Mouse (Mus musculus) cerebellum, adult 18-20 months (tissue): Measurements from ENCODE around the gene 4933424G06Rik.
A peak's percentile ranks its signal among the peaks of the same experiment; 100 is the strongest.
"Not testable (repeated sequence)": the region's sequence is repeated elsewhere in the genome, so short reads cannot be mapped to it uniquely, and the experiment has no call there.

Experiments used
- DNase-seq, 2 experiments: peaks; one replicate each; pipeline ENCODE4 v3.0.0; 2021

Gene 4933424G06Rik

DNA sequence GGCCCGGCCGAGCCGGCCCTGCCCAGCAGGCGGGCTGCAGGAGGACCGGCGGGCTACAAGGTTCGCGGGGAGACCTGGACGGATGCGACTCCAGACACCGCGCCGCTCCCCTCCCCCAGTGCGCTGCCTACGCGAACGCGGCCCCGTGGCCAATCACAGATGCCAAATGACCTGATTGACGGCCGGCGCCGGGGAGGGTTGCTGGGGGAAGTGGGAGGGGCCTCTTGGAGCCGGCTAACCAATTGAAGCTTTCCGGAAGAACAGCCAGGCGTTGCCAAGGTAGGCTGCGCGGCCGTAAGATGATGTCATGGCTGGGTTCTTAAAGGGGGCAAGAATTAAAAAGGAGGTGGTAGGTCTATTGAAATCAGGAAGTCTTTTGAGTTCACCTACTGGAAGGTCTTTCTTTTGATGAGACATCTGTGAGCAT lies at the start of gene 4933424G06Rik:
Gene 4933424G06Rik (plus strand): TSS at position 296 of the 427 bp plus-strand sequence.
- DNase-seq, result peak; percentile 98 to 99

GRCm38 (mm10) chr1:36664457-36664856 lies 45.5 kb upstream of the 4933424G06Rik start:
- peak; percentile 60 to 67 for DNase-seq

DNA sequence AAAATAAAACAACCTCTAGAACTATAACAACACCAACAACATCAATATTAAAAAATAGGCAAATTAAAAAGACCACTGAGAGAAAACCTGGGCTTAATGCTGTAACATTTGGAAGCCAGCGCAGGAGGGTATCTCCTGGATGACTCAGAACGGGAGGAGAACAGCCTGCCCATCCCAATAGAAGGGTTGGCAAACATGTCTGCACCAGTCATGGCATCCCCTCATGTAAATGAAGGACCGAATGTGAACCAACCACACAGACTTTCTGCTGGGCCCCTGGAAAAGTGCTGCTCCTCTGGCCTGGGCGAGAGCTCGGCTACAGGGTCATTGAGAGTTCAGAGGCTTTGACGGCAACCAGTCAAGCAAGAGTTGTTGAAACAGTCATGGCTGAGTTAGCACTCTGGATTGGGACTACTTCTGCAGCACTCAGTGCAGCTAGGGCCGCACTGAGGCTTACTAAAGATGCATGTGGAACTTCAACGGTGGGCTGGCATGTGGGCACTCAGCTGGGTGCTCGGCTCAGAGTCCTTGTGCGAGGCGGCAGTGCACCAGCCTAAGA lies 44.7 kb upstream of the 4933424G06Rik start:
- DNase-seq, result no peak

DNA sequence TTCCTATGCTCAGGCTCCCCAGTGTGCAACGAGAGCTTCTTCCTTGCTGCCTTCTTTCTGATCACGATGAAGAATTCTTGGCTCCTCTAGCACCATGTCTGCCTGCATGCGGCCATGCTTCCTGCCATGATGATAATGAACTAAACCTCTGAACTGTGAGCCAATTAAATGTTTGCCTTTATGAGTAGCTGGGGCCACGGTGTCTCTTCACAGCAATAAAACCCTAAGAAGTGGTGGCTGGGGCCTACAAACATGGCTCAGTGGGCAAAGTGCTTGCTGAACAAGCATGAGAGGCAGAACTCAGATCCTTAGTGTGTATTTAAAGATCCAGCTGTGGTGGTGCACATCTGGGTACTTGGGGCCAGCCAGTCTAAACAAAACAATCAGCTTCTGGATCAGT lies 44.0 kb upstream of the 4933424G06Rik start:
- DNase-seq, result no peak

- DNase-seq, result not testable (repeated sequence)
Observed at GRCm38 (mm10) chr1:36668007-36668406, 41.9 kb upstream of the 4933424G06Rik start.

DNA sequence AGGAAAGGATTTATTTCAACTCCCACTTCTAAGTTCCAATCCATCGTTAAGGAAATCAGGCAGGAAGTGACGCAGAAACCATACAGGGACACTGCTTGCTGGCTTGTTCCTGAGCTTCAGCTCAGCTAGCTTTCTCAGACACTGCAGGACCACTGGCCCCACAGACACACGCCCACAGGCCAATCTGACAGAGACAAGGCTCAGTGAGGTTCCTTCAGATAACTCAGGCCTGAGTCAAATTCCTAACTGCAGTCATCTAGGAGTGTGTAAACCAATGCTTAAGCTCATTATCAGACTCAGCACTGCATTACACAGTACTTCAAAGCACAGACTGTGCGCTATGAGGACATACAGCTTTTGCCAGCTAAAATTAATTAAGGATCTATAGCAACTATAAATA lies 39.7 kb upstream of the 4933424G06Rik start:
- no peak for DNase-seq

GRCm38 (mm10) chr1:36671260-36671659 lies 38.7 kb upstream of the 4933424G06Rik start:
- DNase-seq, result no peak

GRCm38 (mm10) chr1:36672648-36673350 lies 37.1 kb upstream of the 4933424G06Rik start:
- DNase-seq, result no peak

GRCm38 (mm10) chr1:36674936-36675335 lies 35.0 kb upstream of the 4933424G06Rik start:
- DNase-seq, result no peak

DNA sequence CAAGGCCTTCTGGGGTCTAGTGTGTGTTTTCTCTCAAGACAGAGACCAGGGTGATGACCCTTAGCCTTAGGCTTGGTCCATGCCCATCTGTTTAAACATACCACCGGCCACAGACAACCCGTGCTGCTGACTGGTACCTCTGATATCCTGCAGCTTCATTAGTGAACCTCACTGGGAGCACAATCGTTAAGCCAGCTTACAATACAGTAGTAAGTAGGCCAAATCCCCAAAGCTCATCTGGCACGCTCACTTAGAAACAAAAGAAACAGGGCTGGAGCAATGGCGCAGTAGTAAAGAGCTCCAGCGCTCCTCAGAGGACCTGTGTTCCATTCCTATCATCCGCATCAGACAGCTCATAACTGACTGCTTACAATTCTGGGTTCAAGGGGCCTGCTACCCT lies 29.1 kb upstream of the 4933424G06Rik start:
- DNase-seq, result no peak

DNA sequence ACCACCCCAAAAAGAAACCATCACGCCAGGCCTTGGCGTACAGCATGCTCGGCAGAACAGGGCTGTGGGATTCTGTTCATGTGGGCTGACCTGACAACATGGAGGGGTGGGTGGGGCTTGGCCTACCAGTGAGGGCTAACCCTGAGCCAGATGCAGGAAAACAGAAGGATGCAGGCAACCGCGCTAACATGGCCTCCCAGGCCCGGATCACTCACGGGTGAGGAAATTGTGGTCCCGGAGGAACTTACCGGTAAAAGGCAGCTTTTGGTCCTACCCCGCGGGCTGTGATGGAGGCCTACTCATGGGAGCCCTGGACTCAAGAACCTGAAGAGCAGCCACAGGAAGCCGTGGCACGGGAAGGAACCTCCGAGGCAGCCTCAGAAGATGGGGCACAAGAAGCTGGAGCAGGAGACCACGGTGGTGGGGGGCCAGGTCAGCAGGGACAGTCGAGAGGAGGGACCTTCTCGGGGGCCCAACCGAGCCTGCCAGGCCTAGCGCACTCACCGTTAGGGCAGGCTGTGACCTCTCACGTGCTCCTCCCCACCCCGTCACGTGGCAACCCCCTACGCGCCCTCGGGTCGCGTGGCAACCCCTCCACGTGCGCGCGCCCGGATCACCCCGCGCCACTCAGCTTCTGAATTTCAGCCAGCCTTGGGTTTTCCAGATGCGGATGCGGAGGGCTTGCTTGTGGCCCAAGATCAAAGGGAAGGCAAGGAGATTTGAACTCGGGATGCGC lies 27.2 kb upstream of the 4933424G06Rik start, which contains the start of gene Fam178b:
Gene Fam178b (minus strand): TSS at position 564 of the 736 bp plus-strand sequence.
- no peak for DNase-seq

DNA sequence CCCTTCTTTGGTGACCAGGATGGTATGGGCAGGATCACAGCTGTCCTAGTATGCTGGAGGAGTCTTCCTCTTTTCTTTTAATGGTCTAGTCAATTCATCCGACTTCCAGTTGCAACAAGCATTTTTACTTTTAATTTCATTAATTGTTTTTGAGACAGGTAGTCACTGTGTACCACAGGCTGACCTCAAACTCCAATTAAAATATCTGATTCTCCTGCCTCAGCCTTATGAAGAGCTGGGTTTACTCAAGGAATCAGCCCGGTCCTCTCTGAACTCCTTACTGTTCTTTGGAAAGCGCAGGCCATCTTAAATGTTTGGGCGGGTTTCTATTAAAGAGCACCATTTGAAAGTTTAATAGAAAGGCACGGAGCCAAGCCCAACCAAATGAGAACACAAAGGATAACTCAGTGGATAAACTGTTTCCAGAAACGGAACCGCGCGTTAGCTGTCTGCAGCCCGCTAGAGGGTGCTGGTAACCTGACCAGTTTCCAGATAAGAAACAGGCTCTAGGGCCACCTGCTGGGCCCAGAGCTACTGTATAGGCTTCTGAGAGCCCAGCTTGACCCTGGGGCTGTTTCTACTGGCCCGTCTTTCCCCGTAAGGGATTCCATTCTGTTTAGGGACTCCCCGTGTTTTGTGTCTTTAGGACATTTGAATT lies 26.0 kb upstream of the 4933424G06Rik start:
- peak; percentile 84 for DNase-seq

- DNase-seq, result no peak
Observed at GRCm38 (mm10) chr1:36690671-36691235, 19.2 kb upstream of the 4933424G06Rik start.

DNA sequence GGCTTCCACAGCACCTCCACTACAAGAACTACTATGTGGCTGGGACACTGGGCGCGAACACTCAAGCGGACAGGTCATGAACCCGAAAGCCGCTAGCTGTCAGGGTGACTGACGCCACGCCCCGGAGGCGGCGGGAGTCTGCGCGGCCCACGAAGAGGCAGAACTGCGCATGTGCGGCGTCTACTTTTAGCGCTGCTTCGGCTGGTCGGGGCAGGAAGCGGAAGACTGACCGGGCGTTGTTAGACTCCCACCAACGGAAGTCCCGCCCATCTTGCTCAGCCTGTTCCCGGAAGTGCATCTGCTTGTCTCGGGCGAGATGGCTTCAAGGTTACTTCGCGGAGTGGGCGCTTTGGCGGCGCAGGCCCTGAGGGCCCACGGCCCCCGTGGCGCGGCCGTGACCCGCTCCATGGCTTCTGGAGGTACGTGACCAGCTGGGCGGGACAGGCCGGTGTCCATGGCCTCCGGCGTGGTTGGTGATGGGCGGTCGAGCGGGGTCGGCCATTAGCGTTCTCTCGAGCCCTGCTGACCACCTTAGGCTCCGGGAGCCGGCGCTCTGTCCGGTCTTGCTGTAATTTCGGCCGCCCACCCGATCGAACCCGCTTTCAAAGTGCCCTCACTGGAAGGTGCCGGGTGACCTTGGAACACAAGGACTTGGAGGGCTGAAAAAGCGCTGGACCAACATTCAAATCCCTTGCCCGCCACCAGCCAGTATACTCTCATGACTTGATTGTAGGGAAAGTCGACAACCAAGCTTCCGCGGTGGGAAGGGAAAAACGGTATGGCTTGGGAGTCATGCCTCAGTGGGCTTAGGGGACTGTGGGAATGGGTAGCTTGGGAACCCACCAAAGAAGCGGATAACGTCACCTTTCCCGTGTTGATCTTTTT lies 18.4 kb upstream of the 4933424G06Rik start, which contains the start of gene Cox5b:
Gene Cox5b (plus strand): TSS at position 179 of the 885 bp plus-strand sequence.
- DNase-seq, result peak; percentile 97 to 98

DNA sequence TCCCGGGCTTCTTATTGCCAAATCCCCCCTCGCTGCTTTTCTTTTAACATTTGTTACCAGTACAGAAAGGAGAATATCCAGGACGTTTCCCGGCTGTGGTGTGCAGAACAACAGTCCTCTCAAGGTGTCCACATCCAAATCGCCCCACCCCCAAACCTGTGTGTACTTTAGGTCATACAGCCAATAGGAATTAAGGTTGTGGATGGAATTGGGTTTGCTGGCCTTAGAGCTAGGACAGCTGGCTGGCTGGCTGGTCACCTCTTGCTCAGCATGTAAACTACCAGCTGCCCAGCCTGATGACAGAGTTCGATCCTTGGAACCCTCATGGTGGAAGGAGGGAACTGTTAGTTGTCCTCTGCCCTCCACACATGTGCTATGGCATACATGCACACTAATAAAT lies 15.1 kb upstream of the 4933424G06Rik start:
- no peak for DNase-seq

- no peak for DNase-seq
Observed at GRCm38 (mm10) chr1:36696411-36696810, 13.5 kb upstream of the 4933424G06Rik start.

GRCm38 (mm10) chr1:36697030-36697429 lies 12.9 kb upstream of the 4933424G06Rik start:
- no peak for DNase-seq

- peak in 1 of 2 experiments; percentile 7 for DNase-seq
Observed at GRCm38 (mm10) chr1:36707166-36707565, 2.8 kb upstream of the 4933424G06Rik start.

DNA sequence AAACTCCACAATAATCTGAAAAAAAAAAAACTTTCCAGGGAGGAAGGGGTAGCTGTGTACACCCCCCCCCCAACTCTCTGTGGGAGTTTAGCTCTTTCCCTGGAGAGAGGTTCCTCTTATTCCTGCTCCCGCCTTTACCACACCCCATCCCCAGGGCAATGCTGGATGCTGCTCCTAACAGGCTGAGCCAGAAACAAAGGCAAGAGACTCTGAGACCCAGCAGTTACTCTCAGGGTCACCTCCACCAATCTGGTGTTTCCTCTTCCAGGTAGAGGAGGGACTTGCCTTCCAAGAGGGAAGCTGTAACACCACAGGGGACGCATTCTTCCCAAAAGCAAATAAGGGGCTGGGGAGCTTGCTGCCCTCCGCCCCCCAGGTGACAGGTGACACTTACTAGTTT lies 2.2 kb upstream of the 4933424G06Rik start:
- peak in 1 of 2 experiments; percentile 2 for DNase-seq

- no peak for DNase-seq
Observed at GRCm38 (mm10) chr1:36708626-36709025, 1.3 kb upstream of the 4933424G06Rik start.

GRCm38 (mm10) chr1:36709055-36709853 lies 695 bp upstream of the 4933424G06Rik start:
- peak; percentile 33 to 41 for DNase-seq
